Mouse (Mus musculus): ENCODE results near the gene Capn11. TPM values are rescaled to one million over a fixed set of nuclear protein-coding genes. Genes with fewer than 3 reads are reported as not detected.

Gene Capn11
- polyA plus RNA-seq, 1 experiment from 2014 or later: not detected

GRCm38 (mm10) chr17:45581567-45581983, 77.5 kb downstream of the Capn11 start:
- Histone ChIP-seq H3K4me1 (ENCODE audit: control insufficient read depth, insufficient read depth, low read length) (peaks cover 33% of the 10 kb centered on the region), H3K4me2 (replicated peaks; ENCODE audit: low read depth, low read length) (no peak overlapping the region), H3K9ac (replicated peaks; ENCODE audit: low read depth, low read length) (0 out of 2 replicates have a peak overlapping the region, but pooled peaks have one; percentile 10), H3K4me3 (ENCODE audit: low read depth, low read length) (no peak overlapping the region), H3K9me3 (ENCODE audit: control insufficient read depth, low read depth, low read length) (no peaks in the 10 kb centered on the region), H3K27ac (ENCODE audit: low read length) (peak overlapping the region; percentile 63; the same call in 1 of the 2 replicates), H3K27me3 (ENCODE audit: control insufficient read depth, insufficient read depth, low read length) (no peaks in the 10 kb centered on the region), H3K36me3 (ENCODE audit: control insufficient read depth, insufficient read depth, low read length) (no peaks in the 10 kb centered on the region; the same call in 1 of the 2 replicates)
- ATAC-seq (ENCODE audit: insufficient number of reproducible peaks, insufficient read depth, low FRiP score, low read depth): no peak
- WGBS: 10% methylated on average over 2 of the region's 2 CpGs

DNA sequence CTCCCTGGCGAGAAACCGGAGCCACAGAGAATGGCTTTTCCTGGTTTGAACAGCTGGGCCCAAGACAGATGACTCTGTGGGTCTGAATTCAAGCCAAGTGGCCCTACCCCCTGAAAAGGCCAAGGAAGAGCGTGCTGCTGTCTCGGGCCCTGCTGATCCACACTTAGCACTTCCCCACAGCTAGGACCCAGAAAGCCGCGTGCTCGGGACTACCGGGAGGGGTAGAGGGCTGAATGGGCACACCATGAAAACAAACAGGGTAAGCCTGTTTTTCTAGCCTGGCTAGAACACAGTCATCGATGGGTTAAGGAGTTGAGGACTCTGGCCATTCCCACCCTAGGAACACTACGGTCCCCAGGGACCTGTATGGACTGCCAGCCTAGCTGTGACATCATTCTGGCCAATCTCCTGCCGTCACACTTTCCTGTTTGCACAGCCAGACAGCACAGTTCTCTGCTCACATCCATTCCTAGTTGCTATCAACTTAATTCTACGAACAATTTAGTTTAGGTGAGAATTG, 78.1 kb downstream of the Capn11 start:
- ATAC-seq (ENCODE audit: insufficient number of reproducible peaks, insufficient read depth, low FRiP score, low read depth): peak; percentile 19; the same call in 1 of the 2 replicates
- Histone ChIP-seq H3K27me3 (ENCODE audit: control insufficient read depth, insufficient read depth, low read length) (no peaks in the 10 kb centered on the region), H3K4me2 (replicated peaks; ENCODE audit: low read depth, low read length) (no peak overlapping the region), H3K36me3 (ENCODE audit: control insufficient read depth, insufficient read depth, low read length) (no peaks in the 10 kb centered on the region; the same call in 1 of the 2 replicates), H3K4me1 (ENCODE audit: control insufficient read depth, insufficient read depth, low read length) (peaks cover 33% of the 10 kb centered on the region), H3K9ac (replicated peaks; ENCODE audit: low read depth, low read length) (0 out of 2 replicates have a peak overlapping the region, but pooled peaks have one; percentile 10), H3K27ac (ENCODE audit: low read length) (peak overlapping the region; percentile 63; the same call in 1 of the 2 replicates), H3K4me3 (ENCODE audit: low read depth, low read length) (no peak overlapping the region), H3K9me3 (ENCODE audit: control insufficient read depth, low read depth, low read length) (no peaks in the 10 kb centered on the region)
- 28% methylated on average over 12 of the region's 12 CpGs for WGBS

Other genes with a start within 250 kb of the Capn11 start
- gene Cdc5l, start 225.6 kb downstream of the Capn11 start, polyA plus RNA-seq (2014; fragmentation: Nextera tagmentation; extraction: Ambion mirVana): 66.6 and 72.3 TPM in 2 replicates
- gene Spats1, start 183.9 kb downstream of the Capn11 start, polyA plus RNA-seq (2014; fragmentation: Nextera tagmentation; extraction: Ambion mirVana): 0.50 and 0.59 TPM in 2 replicates
- gene Aars2, start 152.5 kb downstream of the Capn11 start, polyA plus RNA-seq (2014; fragmentation: Nextera tagmentation; extraction: Ambion mirVana): 14.8 and 16.8 TPM in 2 replicates
- 0.29 and 0.65 TPM in 2 replicates for gene Tcte1, start 135.9 kb downstream of the Capn11 start, polyA plus RNA-seq (2014; fragmentation: Nextera tagmentation; extraction: Ambion mirVana)
- 1.8 and 2.6 TPM in 2 replicates for gene Tmem151b, start 109.6 kb downstream of the Capn11 start, polyA plus RNA-seq (2014; fragmentation: Nextera tagmentation; extraction: Ambion mirVana)
- gene Nfkbie, start 103.6 kb downstream of the Capn11 start, polyA plus RNA-seq (2014; fragmentation: Nextera tagmentation; extraction: Ambion mirVana): 3.7 and 4.2 TPM in 2 replicates
- 117 and 120 TPM in 2 replicates for gene Slc35b2, start 95.5 kb downstream of the Capn11 start, polyA plus RNA-seq (2014; fragmentation: Nextera tagmentation; extraction: Ambion mirVana)
- 1,573 and 1,607 TPM in 2 replicates for gene Hsp90ab1, start 86.1 kb downstream of the Capn11 start, polyA plus RNA-seq (2014; fragmentation: Nextera tagmentation; extraction: Ambion mirVana)
- gene Slc29a1, start 59.7 kb downstream of the Capn11 start, polyA plus RNA-seq (2014; fragmentation: Nextera tagmentation; extraction: Ambion mirVana): 72.2 and 73.0 TPM in 2 replicates
- gene Mymx, start 57.2 kb downstream of the Capn11 start, polyA plus RNA-seq (2014; fragmentation: Nextera tagmentation; extraction: Ambion mirVana): 0.36 and 0.55 TPM in 2 replicates
- gene Mrpl14, start 27.0 kb upstream of the Capn11 start, polyA plus RNA-seq (2014; fragmentation: Nextera tagmentation; extraction: Ambion mirVana): 155 and 171 TPM in 2 replicates
- gene Tmem63b, start 27.6 kb upstream of the Capn11 start, polyA plus RNA-seq (2014; fragmentation: Nextera tagmentation; extraction: Ambion mirVana): 30.8 and 33.7 TPM in 2 replicates
- gene 1600014C23Rik, start 74.5 kb upstream of the Capn11 start, polyA plus RNA-seq (2014; fragmentation: Nextera tagmentation; extraction: Ambion mirVana): 0.72 TPM in 1 of 2 replicates, not detected in the other

Data from stomach, embryonic 14.5 days (tissue).